Mouse (Mus musculus) limb, embryonic 13.5 days (tissue): ENCODE results near the gene Rerg. TPM values are rescaled to one million over a fixed set of nuclear protein-coding genes. Genes with fewer than 3 reads are reported as not detected.

Experiments used
- ATAC-seq: fragments of 200-750 bp; cut with Nextera tagmentation; 2 replicates; pipeline ENCODE4 v1.8.0; 2017; ENCODE audit warnings: low read depth, moderate number of reproducible peaks, moderate TSS enrichment; ENCODE audit not compliant: low FRiP score
- H3K27ac ChIP-seq: fragments of 300-500 bp; sonication (generic); 2 replicates; pipeline ENCODE4 v1.5.1; 2015; ENCODE audit warnings: inconsistent platforms, mild to moderate bottlenecking, moderate library complexity
- H3K27me3 ChIP-seq: fragments of 300-500 bp; sonication (generic); 2 replicates; pipeline ENCODE4 v1.6.1; 2015; ENCODE audit warnings: mild to moderate bottlenecking, inconsistent platforms
- H3K36me3 ChIP-seq: fragments of 300-500 bp; sonication (generic); 2 replicates; pipeline ENCODE4 v1.6.1; 2015; ENCODE audit warnings: inconsistent platforms, mild to moderate bottlenecking, moderate library complexity
- H3K4me1 ChIP-seq: fragments of 300-500 bp; sonication (generic); 2 replicates; pipeline ENCODE4 v1.6.1; 2015; ENCODE audit warnings: inconsistent platforms
- H3K4me2 ChIP-seq: fragments of 300-500 bp; sonication (generic); replicated peaks from 2 replicates; pipeline ENCODE4 v1.6.1; 2015; ENCODE audit warnings: inconsistent platforms, mild to moderate bottlenecking, moderate library complexity
- H3K4me3 ChIP-seq: fragments of 300-500 bp; sonication (generic); 2 replicates; pipeline ENCODE4 v1.5.1; 2015; ENCODE audit warnings: moderate library complexity, mild to moderate bottlenecking, inconsistent platforms
- H3K9ac ChIP-seq: fragments of 300-500 bp; sonication (generic); 2 replicates; pipeline ENCODE4 v1.6.1; 2015; ENCODE audit warnings: mild to moderate bottlenecking, inconsistent platforms
- H3K9me3 ChIP-seq: fragments of 300-500 bp; sonication (generic); 2 replicates; pipeline ENCODE4 v1.6.1; 2016; ENCODE audit warnings: inconsistent platforms
- WGBS: fragments of 180-500 bp; shearing (Covaris S2); methylation state at CpG from one replicate; pipeline ENCODE4 v1.1.7; 2015; 5-methylcytosine and 5-hydroxymethylcytosine counted together
- polyA plus RNA-seq: library from polyadenylated mRNA; unstranded; fragments of >200 nt; fragmentation: Nextera tagmentation; extraction: Ambion mirVana; gene quantifications from 2 replicates; pipeline ENCODE4 v1.2.1, GENCODE M21; 2015

Rerg gene
- polyA plus RNA-seq, 1 experiment from 2014 or later, result 23.2 TPM

DNA sequence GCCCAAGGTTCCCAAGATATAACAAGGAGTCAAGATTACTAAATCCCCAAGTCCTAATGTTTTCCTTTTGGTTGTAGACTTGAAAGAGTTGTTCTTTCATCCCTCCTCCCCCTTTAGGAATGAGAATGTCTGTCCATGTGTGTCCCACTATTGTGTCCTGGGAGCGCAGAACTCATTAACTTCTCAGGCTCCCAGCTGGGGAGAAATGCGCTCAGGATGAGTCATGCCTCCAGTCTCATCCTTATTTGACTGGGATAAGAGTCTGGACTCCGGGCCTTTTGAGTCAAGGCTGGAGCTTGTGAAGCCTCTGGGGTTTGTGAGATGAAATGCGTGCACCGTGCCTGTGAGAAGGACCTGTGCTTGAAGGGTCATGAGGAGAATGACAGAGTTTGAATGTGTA is 144.8 kb downstream of the Rerg start:
- no peak for ATAC-seq
- Histone ChIP-seq H3K9ac (no peak overlapping the region), H3K27me3 (no peaks in the 10 kb centered on the region), H3K36me3 (no peaks in the 10 kb centered on the region), H3K4me3 (no peak overlapping the region), H3K4me1 (peaks cover 10% of the 10 kb centered on the region), H3K9me3 (no peaks in the 10 kb centered on the region), H3K4me2 (no peak overlapping the region), H3K27ac (no peak overlapping the region)
- WGBS, result 85% methylated on average over 5 of the region's 5 CpGs

DNA sequence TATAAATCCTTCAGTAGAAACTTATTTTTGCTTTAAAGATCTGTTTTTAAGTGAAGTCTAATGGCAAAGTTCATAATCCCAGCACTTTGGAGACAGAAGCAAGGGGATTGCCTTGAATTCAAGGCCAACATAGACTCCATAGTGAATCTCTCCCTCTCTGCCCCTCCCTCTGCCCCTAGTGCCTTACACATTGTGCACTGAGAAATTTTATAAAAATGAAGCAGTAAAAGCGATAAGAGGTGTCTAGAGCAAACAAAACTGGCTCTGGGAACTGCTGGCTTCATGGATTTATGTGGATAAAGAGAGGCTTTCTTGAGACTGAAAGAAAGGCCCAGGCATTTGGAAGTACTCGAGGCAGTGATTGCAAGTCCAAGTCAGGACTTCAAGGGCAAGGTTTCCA is 145.8 kb downstream of the Rerg start:
- H3K9ac ChIP-seq, result no peak overlapping the region
- no peaks in the 10 kb centered on the region for H3K36me3 ChIP-seq
- no peak overlapping the region for H3K27ac ChIP-seq
- no peak overlapping the region for H3K4me3 ChIP-seq
- no peak overlapping the region for H3K4me2 ChIP-seq
- ATAC-seq, result no peak
- peaks cover 13% of the 10 kb centered on the region for H3K4me1 ChIP-seq
- H3K27me3 ChIP-seq, result no peaks in the 10 kb centered on the region
- 78% methylated on average over 2 of the region's 2 CpGs for WGBS
- H3K9me3 ChIP-seq, result no peaks in the 10 kb centered on the region

GRCm38 (mm10) chr6:137017216-137017973 is 152.9 kb downstream of the Rerg start:
- Histone ChIP-seq H3K27me3 (no peaks in the 10 kb centered on the region), H3K36me3 (no peaks in the 10 kb centered on the region), H3K4me2 (no peak overlapping the region), H3K9ac (no peak overlapping the region), H3K4me3 (no peak overlapping the region), H3K4me1 (peaks cover 13% of the 10 kb centered on the region), H3K9me3 (no peaks in the 10 kb centered on the region), H3K27ac (no peak overlapping the region)
- WGBS, result 88% methylated on average over 7 of the region's 7 CpGs
- ATAC-seq, result no peak

- no peak for ATAC-seq
- no peaks in the 10 kb centered on the region for H3K4me1 ChIP-seq
These were observed 156.0 kb downstream of the Rerg start for GRCm38 (mm10) chr6:137014346-137014745.

GRCm38 (mm10) chr6:137011187-137011586 is 159.1 kb downstream of the Rerg start:
- H3K4me1 ChIP-seq, result no peaks in the 10 kb centered on the region
- no peak overlapping the region for H3K4me2 ChIP-seq
- WGBS, result 83% methylated on average over 5 of the region's 5 CpGs
- H3K27ac ChIP-seq, result no peak overlapping the region
- no peaks in the 10 kb centered on the region for H3K27me3 ChIP-seq
- ATAC-seq, result no peak
- H3K4me3 ChIP-seq, result no peak overlapping the region
- no peak overlapping the region for H3K9ac ChIP-seq
- no peaks in the 10 kb centered on the region for H3K36me3 ChIP-seq
- no peaks in the 10 kb centered on the region for H3K9me3 ChIP-seq

More at GRCm38 (mm10) chr6:137014346-137014745, 156.0 kb downstream of the Rerg start:
- H3K27ac ChIP-seq, result no peak overlapping the region
- no peak overlapping the region for H3K4me3 ChIP-seq
- WGBS, result 72% methylated on average over 6 of the region's 6 CpGs
- H3K4me2 ChIP-seq, result no peak overlapping the region
- no peaks in the 10 kb centered on the region for H3K9me3 ChIP-seq
- H3K9ac ChIP-seq, result no peak overlapping the region
- H3K27me3 ChIP-seq, result no peaks in the 10 kb centered on the region
- H3K36me3 ChIP-seq, result no peaks in the 10 kb centered on the region

Other genes starting within 250 kb of the Rerg start
- gene Erp27, start 248.3 kb downstream of the Rerg start, polyA plus RNA-seq, result 0.28 and 0.46 TPM in 2 replicates
- 0.18 and 0.63 TPM in 2 replicates for gene Pde6h, start 246.7 kb downstream of the Rerg start, polyA plus RNA-seq
- gene Arhgdib, start 228.6 kb downstream of the Rerg start, polyA plus RNA-seq, result 75.3 and 78.3 TPM in 2 replicates
- gene Ptpro, start 81.8 kb upstream of the Rerg start, polyA plus RNA-seq, result 1.8 TPM in 2 replicates